Mouse (Mus musculus) left cerebral cortex, adult 9 months (tissue): ENCODE data around the gene Fam219b.

ENCODE experiments used
- DNase-seq, 2 experiments: peaks; one replicate each; pipeline ENCODE4 v3.0.0; 2022; ENCODE audit warnings: low spot score in 2 of 2

Fam219b gene

GRCm38 (mm10) chr9:57524439-57524838 lies 12.9 kb upstream of the Fam219b start:
- DNase-seq: no peak

GRCm38 (mm10) chr9:57525516-57525915 lies 11.8 kb upstream of the Fam219b start:
- DNase-seq: no peak

GRCm38 (mm10) chr9:57526435-57526834 lies 10.9 kb upstream of the Fam219b start:
- no peak for DNase-seq

GRCm38 (mm10) chr9:57531946-57532345 lies 5.4 kb upstream of the Fam219b start:
- no peak for DNase-seq

GRCm38 (mm10) chr9:57536362-57536761 lies 966 bp upstream of the Fam219b start:
- DNase-seq: no peak

GRCm38 (mm10) chr9:57537728-57538181 lies 427 bp downstream of the Fam219b start:
- no peak for DNase-seq

GRCm38 (mm10) chr9:57539550-57539949 lies 2.2 kb downstream of the Fam219b start:
- no peak for DNase-seq

- no peak for DNase-seq
These were observed 4.0 kb downstream of the Fam219b start for GRCm38 (mm10) chr9:57541312-57541711.

GRCm38 (mm10) chr9:57543951-57544350 lies 6.6 kb downstream of the Fam219b start:
- DNase-seq: no peak

- no peak for DNase-seq
These were observed 10.0 kb downstream of the Fam219b start for GRCm38 (mm10) chr9:57547287-57547686.

- no peak for DNase-seq
These were observed 10.5 kb downstream of the Fam219b start for GRCm38 (mm10) chr9:57547869-57548268.

GRCm38 (mm10) chr9:57549186-57549585 lies 11.9 kb downstream of the Fam219b start:
- no peak for DNase-seq

GRCm38 (mm10) chr9:57550126-57550862 lies 13.0 kb downstream of the Fam219b start:
- no peak for DNase-seq

GRCm38 (mm10) chr9:57552139-57552887 lies 15.0 kb downstream of the Fam219b start, which contains the start of gene Mpi:
Gene Mpi, minus strand, starts transcription at chr9:57552763.
- DNase-seq: peak in 1 of 2 experiments; percentile 78

GRCm38 (mm10) chr9:57553119-57553518 lies 15.8 kb downstream of the Fam219b start:
- DNase-seq: no peak

- no peak for DNase-seq
These were observed 17.4 kb downstream of the Fam219b start for GRCm38 (mm10) chr9:57554753-57555152.

- DNase-seq: no peak
These were observed 19.9 kb downstream of the Fam219b start for GRCm38 (mm10) chr9:57557215-57557614.

GRCm38 (mm10) chr9:57558625-57559024 lies 21.3 kb downstream of the Fam219b start:
- no peak for DNase-seq

- DNase-seq: no peak
These were observed 22.2 kb downstream of the Fam219b start for GRCm38 (mm10) chr9:57559568-57559967.

GRCm38 (mm10) chr9:57560263-57560662 lies 22.9 kb downstream of the Fam219b start:
- DNase-seq: no peak

- peak; percentile 84 to 95 for DNase-seq
These were observed 23.8 kb downstream of the Fam219b start, which contains the start of gene Scamp2 for GRCm38 (mm10) chr9:57560861-57561710. Gene Scamp2, plus strand, starts transcription at chr9:57560943.

GRCm38 (mm10) chr9:57561711-57562099 lies 24.4 kb downstream of the Fam219b start:
- no peak for DNase-seq
